Comparison of ENCODE assay signal across 24 mouse cellular contexts in genomic region chr12:83016486-83016885, GRCm38 (mm10).
DNase-seq lines count a peak whose midpoint lies in the region; ATAC-seq and TF ChIP-seq lines count a peak whose summit lies in the region.
"Had no signal": no experiment of that assay in that cellular context is flagged by ENCODE, and none has a peak within 500 bp of the region (broad histone marks: within the 10 kb centered on the region; RNA-seq: fewer than 3 reads in every experiment).

No protein-coding gene starts in this region.

- no peaks in the 10 kb centered on the region for H3K36me3 ChIP-seq in midbrain, embryonic 11.5 days (ENCODE audit: control insufficient read depth, insufficient read depth, low read length)
- no peaks in the 10 kb centered on the region for H3K36me3 ChIP-seq in midbrain, embryonic 14.5 days (ENCODE audit: control insufficient read depth, insufficient read depth, low read length)
- H3K36me3 ChIP-seq in small intestine, adult 2 months (ENCODE audit: control insufficient read depth, insufficient read depth, low read length), result no peaks in the 10 kb centered on the region
- H3K36me3 ChIP-seq: embryonic facial prominence, embryonic 12.5 days; embryonic facial prominence, embryonic 15.5 days; forebrain, embryonic 12.5 days; forebrain, embryonic 15.5 days; heart, embryonic 15.5 days; hindbrain, embryonic 10.5 days; hindbrain, embryonic 13.5 days; intestine, embryonic 15.5 days had no signal

- peak; percentile 39 for DNase-seq in adrenal gland, adult 2 months
- no peak for DNase-seq in adrenal gland, adult 18-20 months (ENCODE audit: low spot score in 2 of 2)
- DNase-seq in heart, adult 18-20 months, result peak; percentile 14 to 22
- no peak for DNase-seq in heart, postnatal 25 days (ENCODE audit: low spot score)
- peak; percentile 33 for DNase-seq in midbrain, embryonic 11.5 days (ENCODE audit: low spot score, missing footprints)
- DNase-seq in midbrain, embryonic 14.5 days, result no peak
- no peak for DNase-seq in thymus, postnatal 36 days
- DNase-seq: cerebellum, adult 18-20 months; cerebellum, adult 9-10 months; cerebellum, postnatal 14 days; gastrocnemius, postnatal 25 days; kidney, adult 11 months; kidney, adult 8-10 months had no signal

- no peak for ATAC-seq in midbrain, embryonic 11.5 days (ENCODE audit: low FRiP score)
- ATAC-seq in midbrain, embryonic 14.5 days (ENCODE audit: low FRiP score, low TSS enrichment), result no peak
- ATAC-seq: activated CD4-positive, CD25-positive, alpha-beta regulatory T cell, adult 4 months; forebrain, embryonic 15.5 days; hindbrain, embryonic 16.5 days; intestine, embryonic 15.5 days had no signal

- intact Hi-C loops in heart, postnatal 25 days (cut with DNase I), result loop anchor here (2.0 to 10.0 kb wide), 3 partner anchors 316 to 432 kb away; partner anchors contain the start of gene Rgs6

- WGBS in midbrain, embryonic 11.5 days, result 83% methylated on average over 6 of the region's 6 CpGs
- 92% methylated on average over 6 of the region's 6 CpGs for WGBS in midbrain, embryonic 14.5 days
- WGBS in small intestine, adult 2 months, result 49% methylated on average over 6 of the region's 6 CpGs

- no peak for TF ChIP-seq POLR2A in small intestine, adult 2 months (IDR thresholded peaks at IDR 0.05; ENCODE audit: low read depth, low read length)

- H3K4me2 ChIP-seq in midbrain, embryonic 11.5 days, result no peak overlapping the region
- no peak overlapping the region for H3K4me2 ChIP-seq in midbrain, embryonic 14.5 days (ENCODE audit: low read length)
- H3K4me2 ChIP-seq: embryonic facial prominence, embryonic 12.5 days; embryonic facial prominence, embryonic 15.5 days; forebrain, embryonic 12.5 days; forebrain, embryonic 15.5 days; heart, embryonic 15.5 days; hindbrain, embryonic 13.5 days; intestine, embryonic 15.5 days had no signal

- no peak for TF ChIP-seq CTCF in small intestine, adult 2 months (IDR thresholded peaks at IDR 0.05; ENCODE audit: extremely low read depth, insufficient read length, insufficient replicate concordance, low read depth, low read length)

- no peaks in the 10 kb centered on the region for H3K4me1 ChIP-seq in midbrain, embryonic 11.5 days (ENCODE audit: control insufficient read depth, insufficient read depth, low read length)
- H3K4me1 ChIP-seq in midbrain, embryonic 14.5 days (ENCODE audit: control insufficient read depth, insufficient read depth, low read length), result no peaks in the 10 kb centered on the region
- H3K4me1 ChIP-seq in small intestine, adult 2 months (ENCODE audit: control insufficient read depth, insufficient read depth, insufficient read length, low read length), result peaks cover 18% of the 10 kb centered on the region; the same call in 1 of the 2 replicates
- H3K4me1 ChIP-seq: embryonic facial prominence, embryonic 12.5 days; embryonic facial prominence, embryonic 15.5 days; forebrain, embryonic 12.5 days; forebrain, embryonic 15.5 days; hindbrain, embryonic 10.5 days; hindbrain, embryonic 13.5 days; intestine, embryonic 15.5 days had no signal

- H3K4me3 ChIP-seq in midbrain, embryonic 11.5 days (ENCODE audit: low read depth, low read length), result no peak overlapping the region
- H3K4me3 ChIP-seq in midbrain, embryonic 14.5 days (replicated peaks; ENCODE audit: low read depth, low read length), result no peak overlapping the region
- no peak overlapping the region for H3K4me3 ChIP-seq in small intestine, adult 2 months (ENCODE audit: low read depth, low read length)
- H3K4me3 ChIP-seq: embryonic facial prominence, embryonic 12.5 days; embryonic facial prominence, embryonic 15.5 days; forebrain, embryonic 12.5 days; forebrain, embryonic 15.5 days; heart, embryonic 15.5 days; hindbrain, embryonic 10.5 days; hindbrain, embryonic 13.5 days; intestine, embryonic 15.5 days had no signal

- no peak overlapping the region for H3K9ac ChIP-seq in midbrain, embryonic 11.5 days (ENCODE audit: low read length)
- no peak overlapping the region for H3K9ac ChIP-seq in midbrain, embryonic 14.5 days (replicated peaks; ENCODE audit: low read length)
- H3K9ac ChIP-seq: embryonic facial prominence, embryonic 12.5 days; embryonic facial prominence, embryonic 15.5 days; forebrain, embryonic 12.5 days; forebrain, embryonic 15.5 days; heart, embryonic 15.5 days; hindbrain, embryonic 13.5 days; intestine, embryonic 15.5 days had no signal

- H3K27ac ChIP-seq in midbrain, embryonic 11.5 days (ENCODE audit: low read depth, low read length), result no peak overlapping the region
- H3K27ac ChIP-seq in midbrain, embryonic 14.5 days (replicated peaks; ENCODE audit: low read depth, low read length), result no peak overlapping the region
- peak overlapping the region; percentile 42; the same call in 1 of the 2 replicates for H3K27ac ChIP-seq in small intestine, adult 2 months (ENCODE audit: insufficient read depth, low read depth, low read length)
- H3K27ac ChIP-seq: embryonic facial prominence, embryonic 12.5 days; embryonic facial prominence, embryonic 15.5 days; forebrain, embryonic 12.5 days; forebrain, embryonic 15.5 days; heart, embryonic 15.5 days; hindbrain, embryonic 10.5 days; hindbrain, embryonic 13.5 days; intestine, embryonic 15.5 days had no signal

- no peaks in the 10 kb centered on the region for H3K27me3 ChIP-seq in midbrain, embryonic 11.5 days (ENCODE audit: control insufficient read depth, insufficient read depth, low read length)
- no peaks in the 10 kb centered on the region for H3K27me3 ChIP-seq in midbrain, embryonic 14.5 days (ENCODE audit: control insufficient read depth, insufficient read depth, low read length)
- no peaks in the 10 kb centered on the region for H3K27me3 ChIP-seq in small intestine, adult 2 months (ENCODE audit: control insufficient read depth, insufficient read depth, low read length)
- H3K27me3 ChIP-seq: embryonic facial prominence, embryonic 12.5 days; embryonic facial prominence, embryonic 15.5 days; heart, embryonic 15.5 days; intestine, embryonic 15.5 days had no signal

- no peaks in the 10 kb centered on the region for H3K9me3 ChIP-seq in midbrain, embryonic 11.5 days (ENCODE audit: control insufficient read depth, low read length)
- H3K9me3 ChIP-seq in midbrain, embryonic 14.5 days (ENCODE audit: control insufficient read depth, low read length), result no peaks in the 10 kb centered on the region
- H3K9me3 ChIP-seq: embryonic facial prominence, embryonic 12.5 days; embryonic facial prominence, embryonic 15.5 days; forebrain, embryonic 12.5 days; forebrain, embryonic 15.5 days; hindbrain, embryonic 10.5 days; hindbrain, embryonic 13.5 days; intestine, embryonic 15.5 days had no signal

Comparison
In these comparisons a context has a peak if more than half of its experiments do, and no peak if none do; other contexts are left out.
1. DNase-seq: peak in adrenal gland, adult 2 months (single experiment), heart, adult 18-20 months (2 of 2) and midbrain, embryonic 11.5 days (single experiment); none in adrenal gland, adult 18-20 months (0 of 2), heart, postnatal 25 days (single experiment), midbrain, embryonic 14.5 days (single experiment) and thymus, postnatal 36 days (0 of 2).